Mouse (Mus musculus) NIH3T3 (cell line): ENCODE measurements at regions not wholly inside any gene's neighbourhood (a gene's known extent, or its start where the extent isn't known, plus 50 kb on each side); places are given as distances from the start of the nearest gene placed in this dataset.

Experiments
- DNase-seq: peaks from one replicate; pipeline ENCODE4 v3.0.0-alpha.2; 2012; ENCODE audit warnings: low read depth

- DNase-seq: no peak
Measured at GRCm38 (mm10) chr8:100796628-100797027, 1380.4 kb upstream of the Cdh8 start.

DNA sequence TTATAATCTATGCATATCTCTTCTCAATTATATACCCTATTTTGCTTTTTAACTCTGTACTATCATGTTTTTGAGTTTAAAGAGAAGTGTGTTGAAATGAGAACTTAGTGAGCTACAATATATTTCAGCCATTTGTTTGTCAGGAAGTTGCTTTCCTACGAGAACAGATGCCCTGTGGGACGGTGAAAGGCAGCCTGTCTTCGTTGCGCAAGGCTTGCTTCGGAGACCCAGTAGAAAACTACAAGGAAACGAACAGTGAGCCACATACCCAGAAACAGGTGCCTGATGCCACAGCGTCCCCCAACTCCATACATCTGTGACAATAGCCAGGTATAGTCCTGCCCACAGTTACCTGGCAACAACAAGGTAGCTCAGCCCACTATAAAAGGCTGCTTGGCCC lies 1377.7 kb upstream of the Cdh8 start:
- DNase-seq: no peak

DNA sequence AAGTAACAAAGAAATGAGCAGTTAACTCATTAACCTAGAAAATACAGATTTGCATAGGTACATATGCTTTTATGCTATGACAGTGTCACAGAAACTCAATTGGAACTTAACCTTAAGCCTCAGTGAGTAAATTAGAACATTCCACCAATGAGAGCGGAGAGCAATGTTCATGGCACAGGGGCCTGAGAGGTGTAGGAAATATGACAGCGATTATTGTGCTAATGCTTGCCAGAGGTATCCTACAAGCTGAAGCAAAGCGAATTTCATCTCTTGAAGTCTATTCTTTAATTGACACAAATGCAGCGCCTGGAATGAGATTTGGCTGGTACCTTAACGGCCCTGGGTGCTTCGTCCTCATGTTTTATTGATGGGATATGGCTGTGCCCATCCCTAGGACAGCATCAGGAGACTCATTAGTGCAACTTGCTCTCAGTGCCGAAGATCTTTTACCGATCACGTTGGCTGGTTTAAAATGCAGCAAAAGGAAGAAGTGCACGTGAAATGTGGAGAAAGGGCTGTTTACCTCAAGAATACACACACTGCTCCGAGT lies 1374.4 kb upstream of the Cdh8 start:
- DNase-seq: no peak

- DNase-seq: no peak
Measured at GRCm38 (mm10) chr8:100788132-100788531, 1371.9 kb upstream of the Cdh8 start.

DNA sequence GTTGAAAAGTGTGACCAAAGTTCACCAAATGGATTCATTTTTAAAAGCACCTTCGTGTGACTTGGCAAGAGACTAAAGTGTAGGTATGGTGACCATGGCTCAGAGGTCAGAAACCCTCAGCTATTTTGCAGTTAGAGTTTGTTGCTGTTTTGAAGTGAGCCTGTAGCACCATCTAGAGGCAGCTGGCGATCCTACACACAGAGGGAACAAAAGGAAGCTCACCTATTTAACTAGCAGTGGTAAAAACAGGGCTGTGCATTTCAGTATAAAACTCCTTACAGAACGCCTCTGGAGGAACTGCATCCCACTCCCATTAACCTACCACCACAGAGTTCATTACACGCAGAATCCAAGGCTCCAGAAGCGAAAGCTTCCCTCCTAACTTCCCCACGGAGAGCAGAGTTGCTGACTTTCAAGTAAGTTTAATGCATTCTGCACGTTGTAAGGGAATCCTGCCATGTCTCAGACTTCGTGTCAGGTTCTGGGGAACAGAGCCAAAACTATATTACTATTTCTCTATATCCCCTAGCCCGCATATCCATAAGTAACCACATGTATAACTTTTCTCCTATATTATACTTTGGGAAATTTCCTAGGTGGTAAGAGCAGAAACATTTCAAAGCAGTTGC lies 1356.6 kb upstream of the Cdh8 start:
- DNase-seq: peak; percentile 63

DNA sequence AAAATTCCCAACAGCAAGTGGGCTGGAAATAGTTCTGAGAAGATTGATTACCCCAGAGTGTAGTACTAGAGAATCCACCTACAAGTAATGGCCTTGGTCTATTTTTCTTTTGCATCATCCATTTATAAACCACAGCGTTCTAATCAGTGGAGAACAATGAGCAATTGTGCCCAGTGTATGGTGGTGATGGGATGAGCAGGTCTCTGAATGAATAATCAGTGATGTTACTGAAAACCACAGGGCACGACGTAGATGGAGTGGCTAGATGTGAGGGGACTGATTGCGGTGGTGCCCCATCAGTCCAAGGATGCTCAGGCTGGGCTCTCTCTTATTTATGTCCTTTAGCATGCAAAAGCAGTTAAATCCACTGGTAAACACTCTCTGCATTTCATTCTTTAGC lies 1353.3 kb upstream of the Cdh8 start:
- DNase-seq: no peak

GRCm38 (mm10) chr8:100733927-100734326 lies 1317.7 kb upstream of the Cdh8 start:
- DNase-seq: no peak

DNA sequence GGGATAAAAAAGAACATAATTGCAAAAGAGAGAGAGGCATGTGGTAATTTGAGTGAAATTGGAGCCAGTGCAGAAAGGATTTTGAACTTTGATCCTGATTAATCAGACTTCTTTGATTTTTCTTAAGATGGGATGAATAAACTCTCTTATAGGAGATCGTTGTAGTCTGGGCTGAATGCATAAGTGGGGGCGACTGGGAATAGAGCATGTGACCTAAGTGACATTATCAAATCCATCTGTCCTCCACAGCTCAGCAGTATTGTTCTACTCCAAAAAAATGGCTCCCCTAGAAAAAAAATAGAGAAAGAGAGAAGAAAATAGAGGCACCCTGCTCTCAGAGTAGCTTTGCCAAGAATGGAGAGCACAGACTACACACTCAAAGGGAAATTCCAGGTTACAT lies 1286.1 kb upstream of the Cdh8 start:
- no peak for DNase-seq

DNA sequence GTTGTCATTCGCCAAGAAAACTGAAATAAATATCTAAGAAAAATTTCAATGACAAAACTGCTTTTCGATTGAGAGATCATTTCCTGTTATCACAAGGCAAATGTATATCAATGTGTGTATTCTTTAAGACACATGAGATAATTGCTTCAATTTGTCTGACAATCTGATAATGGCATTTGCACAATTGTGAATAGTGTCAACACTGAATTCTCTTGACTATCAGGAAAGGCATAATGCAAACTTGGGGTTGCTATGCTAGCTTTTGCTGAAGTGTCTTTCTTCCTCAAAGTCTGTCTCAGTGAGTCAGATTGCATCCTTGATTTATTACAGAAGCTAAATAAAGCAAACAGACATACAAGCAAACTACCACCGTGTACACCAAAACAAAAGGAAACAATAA lies 1278.8 kb upstream of the Cdh8 start:
- no peak for DNase-seq

DNA sequence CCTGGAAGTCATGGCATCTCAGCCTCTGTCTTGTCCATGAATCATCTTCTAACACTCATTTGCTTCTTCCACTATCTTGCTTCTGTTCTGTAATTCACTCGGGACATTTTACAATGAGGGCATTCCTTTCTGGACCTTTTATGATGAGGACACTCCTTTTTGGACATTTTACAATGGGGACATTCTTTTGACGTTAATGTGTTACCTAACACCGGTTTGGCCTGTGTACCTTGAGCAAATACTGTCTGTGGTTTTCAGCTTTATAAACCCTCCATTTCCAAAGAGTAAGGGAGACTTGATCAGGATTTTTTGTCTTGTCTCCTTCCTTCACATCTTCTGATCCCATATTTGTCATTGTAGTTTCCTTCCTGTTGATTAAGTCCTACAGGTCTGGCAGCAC lies 1262.3 kb upstream of the Cdh8 start:
- DNase-seq: no peak
